Mouse (Mus musculus) ES-Bruce4 (cell line): Measurements from ENCODE around the gene Cep72.

Experiments
- CTCF ChIP-seq: IDR thresholded peaks from one replicate; pipeline ENCODE4 v1.8.1; 2011; ENCODE audit warnings: low read depth, low read length
- EP300 ChIP-seq: IDR thresholded peaks from 2 replicates; pipeline ENCODE4 v1.6.1; 2011; ENCODE audit warnings: low read depth, low read length; ENCODE audit not compliant: insufficient read depth
- POLR2A ChIP-seq: IDR thresholded peaks from one replicate; pipeline ENCODE4 v1.8.1; 2011; ENCODE audit warnings: low read length; ENCODE audit not compliant: insufficient read depth

- TF ChIP-seq CTCF (no peak), POLR2A (no peak), EP300 (no peak)
Measured at GRCm38 (mm10) chr13:74000961-74001360, 61.1 kb downstream of the Cep72 start.
